ENCODE assay signal across 22 mouse cellular contexts in the genomic region with DNA sequence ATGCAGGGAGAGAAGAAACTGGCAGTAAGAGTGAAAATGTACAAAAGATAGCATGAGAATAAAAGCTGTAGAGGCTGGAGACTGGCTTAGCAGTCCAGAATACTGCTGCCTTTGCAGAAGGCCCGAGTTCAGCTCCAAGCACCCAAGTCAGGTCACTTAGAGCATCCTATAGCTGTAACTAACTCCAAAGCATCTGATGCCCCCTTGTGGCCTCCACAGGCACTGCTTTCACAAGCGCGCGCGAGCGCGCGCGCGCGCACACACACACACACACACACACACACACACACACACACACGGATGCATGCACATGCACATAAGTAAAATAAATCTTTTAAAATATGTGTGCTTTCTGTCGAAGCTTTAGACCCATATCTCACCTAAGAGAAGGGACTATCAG.
"Had no signal": no experiment of that assay in that cellular context is flagged by ENCODE, and none has a peak within 500 bp of the region (broad histone marks: within the 10 kb centered on the region; RNA-seq: fewer than 3 reads in every experiment).

No protein-coding gene starts in this region.

- H3K4me1 ChIP-seq: limb, embryonic 12.5 days; limb, embryonic 15.5 days; liver, embryonic 12.5 days; liver, embryonic 15.5 days; neural tube, embryonic 13.5 days had no signal

- H3K4me3 ChIP-seq: left cerebral cortex, adult 2 months; limb, embryonic 12.5 days; limb, embryonic 15.5 days; liver, embryonic 12.5 days; liver, embryonic 15.5 days; myocyte; neural tube, embryonic 13.5 days had no signal

- H3K9me3 ChIP-seq: limb, embryonic 12.5 days; limb, embryonic 15.5 days; neural tube, embryonic 13.5 days had no signal

- DNase-seq: kidney, adult 2 months; kidney, postnatal 10 days; kidney, postnatal 36 days; layer of hippocampus, postnatal 36 days; left cerebral cortex, postnatal 4 days; lung, adult 2 months; lung, postnatal 14 days; lung, postnatal 4 days; midbrain, embryonic 14.5 days; retina, postnatal 1 day; right cerebral cortex, postnatal 25 days; spleen, adult 18-20 months; thymus, adult 2 months; thymus, postnatal 14 days had no signal

- H3K4me2 ChIP-seq: limb, embryonic 12.5 days; limb, embryonic 15.5 days; liver, embryonic 12.5 days; liver, embryonic 15.5 days; midbrain, embryonic 11.5 days; neural tube, embryonic 13.5 days had no signal

- ATAC-seq: liver, embryonic 12.5 days had no signal

- H3K27me3 ChIP-seq: limb, embryonic 15.5 days; liver, embryonic 12.5 days; liver, embryonic 15.5 days; neural tube, embryonic 13.5 days had no signal

- H3K9ac ChIP-seq: limb, embryonic 12.5 days; limb, embryonic 15.5 days; liver, embryonic 12.5 days; liver, embryonic 15.5 days; neural tube, embryonic 13.5 days had no signal

- H3K27ac ChIP-seq: left cerebral cortex, adult 2 months; limb, embryonic 12.5 days; limb, embryonic 15.5 days; liver, embryonic 12.5 days; liver, embryonic 15.5 days had no signal

- H3K36me3 ChIP-seq: limb, embryonic 12.5 days; limb, embryonic 15.5 days; liver, embryonic 12.5 days; liver, embryonic 15.5 days; neural tube, embryonic 13.5 days had no signal
